Mouse (Mus musculus) forebrain, embryonic 16.5 days (tissue): ENCODE data around the gene Eps8. TPM values are rescaled to one million over a fixed set of nuclear protein-coding genes. Genes with fewer than 3 reads are reported as not detected.

Experiments used
- ATAC-seq: fragments of 200-750 bp; cut with Nextera tagmentation; 2 replicates; pipeline ENCODE4 v1.8.0; 2017; ENCODE audit warnings: mild to moderate bottlenecking, moderate library complexity
- H3K27ac ChIP-seq: fragments of 300-500 bp; sonication (generic); 2 replicates; pipeline ENCODE4 v1.5.1; 2014; ENCODE audit warnings: low read length, control low read depth
- H3K27me3 ChIP-seq: fragments of 300-500 bp; sonication (generic); replicated peaks from 2 replicates; pipeline ENCODE4 v1.6.1; 2014; ENCODE audit warnings: low read length; ENCODE audit not compliant: control insufficient read depth, insufficient read depth
- H3K36me3 ChIP-seq: fragments of 300-500 bp; sonication (generic); 2 replicates; pipeline ENCODE4 v1.6.1; 2014; ENCODE audit not compliant: control insufficient read depth, insufficient read depth
- H3K4me1 ChIP-seq: fragments of 300-500 bp; sonication (generic); replicated peaks from 2 replicates; pipeline ENCODE4 v1.6.1; 2014; ENCODE audit warnings: low read length; ENCODE audit not compliant: control insufficient read depth, insufficient read depth
- H3K4me2 ChIP-seq: fragments of 300-500 bp; sonication (generic); 2 replicates; pipeline ENCODE4 v1.6.1; 2014; ENCODE audit warnings: mild to moderate bottlenecking, low read length, control low read depth
- H3K4me3 ChIP-seq: fragments of 300-500 bp; sonication (generic); replicated peaks from 2 replicates; pipeline ENCODE4 v1.5.1; 2014; ENCODE audit warnings: mild to moderate bottlenecking, low read length, control low read depth
- H3K9ac ChIP-seq: fragments of 300-500 bp; sonication (generic); replicated peaks from 2 replicates; pipeline ENCODE4 v1.6.1; 2014; ENCODE audit warnings: low read depth, low read length, control low read depth
- H3K9me3 ChIP-seq: fragments of 300-500 bp; sonication (generic); 2 replicates; pipeline ENCODE4 v1.6.1; 2016; ENCODE audit warnings: low read length; ENCODE audit not compliant: control insufficient read depth
- WGBS: fragments of 180-500 bp; shearing (Covaris S2); extraction: QIAGEN DNeasy Blood & Tissue Kit; methylation state at CpG from one replicate; pipeline ENCODE4 v1.1.7; 2014; 5-methylcytosine and 5-hydroxymethylcytosine counted together
- polyA plus RNA-seq: library from polyadenylated mRNA; unstranded; fragments of >200 nt; fragmentation: Nextera tagmentation; extraction: Ambion mirVana; gene quantifications from 2 replicates; pipeline ENCODE4 v1.2.1, GENCODE M21; 2015

Gene Eps8
- polyA plus RNA-seq, 1 experiment from 2014 or later = 20.9 TPM

DNA sequence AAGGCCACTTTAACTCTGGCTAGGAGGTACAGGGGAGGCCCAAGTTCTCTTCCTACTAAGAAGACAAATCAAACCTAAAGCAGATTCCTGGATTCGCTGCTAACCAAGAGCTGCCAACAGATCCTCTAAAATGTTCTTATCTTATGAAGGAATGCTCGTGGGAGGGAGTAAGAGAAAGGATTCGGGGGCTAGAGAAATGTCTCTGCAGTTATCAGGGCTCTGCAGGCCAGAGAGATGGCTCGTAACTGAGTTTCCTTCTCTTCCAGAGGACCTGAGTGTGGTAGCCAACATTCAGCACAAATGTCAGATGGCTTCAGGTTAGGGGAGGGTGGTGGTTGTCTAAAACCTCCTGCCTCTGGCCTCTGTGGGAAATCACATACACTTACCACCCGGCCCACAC lies 106.1 kb downstream of the Eps8 start:
- H3K9me3 ChIP-seq = no peaks in the 10 kb centered on the region
- ATAC-seq = no peak
- H3K4me2 ChIP-seq = no peak overlapping the region
- no peaks in the 10 kb centered on the region for H3K27me3 ChIP-seq
- no peaks in the 10 kb centered on the region for H3K4me1 ChIP-seq
- H3K9ac ChIP-seq = no peak overlapping the region
- H3K36me3 ChIP-seq = no peaks in the 10 kb centered on the region
- no peak overlapping the region for H3K4me3 ChIP-seq
- no peak overlapping the region for H3K27ac ChIP-seq
- 89% methylated on average over 5 of the region's 5 CpGs for WGBS

DNA sequence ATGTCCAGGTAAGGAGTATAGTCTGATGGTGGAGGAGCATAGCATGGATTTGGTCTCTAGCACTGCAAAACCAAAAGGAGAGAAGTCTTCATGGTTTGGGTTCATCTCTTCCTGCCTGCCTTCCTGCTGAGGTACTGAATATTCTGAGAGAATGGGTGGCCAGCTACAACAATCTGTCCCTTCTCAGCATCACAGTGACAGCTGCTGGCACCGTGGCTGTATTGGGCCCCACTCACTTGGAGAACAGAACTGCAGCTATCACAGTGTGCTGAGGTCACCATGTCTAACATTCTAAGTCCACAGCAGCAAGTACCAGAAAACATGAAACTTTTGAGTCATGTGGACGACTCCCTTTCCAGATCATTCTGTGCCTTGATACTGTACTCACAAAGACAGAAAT lies 107.1 kb downstream of the Eps8 start:
- no peaks in the 10 kb centered on the region for H3K9me3 ChIP-seq

DNA sequence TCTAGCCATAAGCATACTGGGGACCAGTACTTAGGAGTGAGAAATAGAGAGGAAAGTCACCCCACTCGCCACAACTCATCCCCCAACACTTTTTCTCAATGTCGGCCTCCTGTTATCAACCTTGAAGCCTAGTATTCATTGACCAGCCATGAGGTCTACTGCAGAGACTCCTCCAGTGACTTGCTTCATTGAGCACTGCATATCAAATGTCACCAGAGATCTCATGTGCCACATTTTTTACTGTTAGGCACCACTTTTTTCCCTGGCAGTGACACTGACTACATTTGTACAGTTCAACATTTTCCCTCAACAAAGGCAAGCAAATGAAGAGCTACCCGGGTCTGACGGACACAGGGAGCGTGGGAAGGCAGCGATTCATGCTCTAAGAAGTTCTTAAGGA lies 108.6 kb downstream of the Eps8 start:
- Histone ChIP-seq H3K9me3 (no peaks in the 10 kb centered on the region), H3K27me3 (no peaks in the 10 kb centered on the region; the same call in 1 of the 2 replicates), H3K36me3 (no peaks in the 10 kb centered on the region), H3K27ac (no peak overlapping the region), H3K4me2 (no peak overlapping the region), H3K9ac (no peak overlapping the region), H3K4me3 (no peak overlapping the region), H3K4me1 (peaks cover 16% of the 10 kb centered on the region)
- 88% methylated on average over 6 of the region's 6 CpGs for WGBS
- no peak for ATAC-seq

More for the DNA sequence above, 107.1 kb downstream of the Eps8 start:
- no peak overlapping the region for H3K9ac ChIP-seq
- H3K27ac ChIP-seq = no peak overlapping the region
- WGBS = 78% methylated on average over 2 of the region's 2 CpGs
- 0 out of 2 replicates have a peak, but pooled peaks cover 7% of the 10 kb centered on the region for H3K4me1 ChIP-seq
- H3K4me2 ChIP-seq = no peak overlapping the region
- H3K27me3 ChIP-seq = no peaks in the 10 kb centered on the region
- ATAC-seq = no peak
- H3K36me3 ChIP-seq = no peaks in the 10 kb centered on the region
- no peak overlapping the region for H3K4me3 ChIP-seq

DNA sequence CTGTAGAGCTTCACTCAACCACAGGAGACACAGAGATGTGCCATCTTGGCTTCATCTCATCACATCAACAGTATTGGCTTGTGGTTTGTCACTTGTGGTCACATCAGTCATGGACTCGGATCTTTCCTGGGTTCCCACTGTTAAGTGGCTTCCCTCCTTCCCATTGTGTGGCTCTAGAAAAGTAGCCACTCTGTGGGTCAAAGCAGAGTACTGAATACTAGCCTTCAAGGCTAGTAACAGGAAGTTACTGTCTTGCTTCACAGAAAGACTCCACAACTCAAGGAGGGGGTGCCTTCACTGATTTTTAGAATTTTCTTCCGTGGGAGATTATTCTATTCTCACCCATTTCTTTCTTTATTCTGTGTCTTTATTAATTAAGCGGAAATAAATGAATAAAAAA lies 109.3 kb downstream of the Eps8 start:
- H3K9me3 ChIP-seq = no peaks in the 10 kb centered on the region
- WGBS = 53% methylated on average over 3 of the region's 3 CpGs
- no peak overlapping the region for H3K4me3 ChIP-seq
- no peak overlapping the region for H3K4me2 ChIP-seq
- H3K27ac ChIP-seq = no peak overlapping the region
- H3K36me3 ChIP-seq = no peaks in the 10 kb centered on the region
- H3K27me3 ChIP-seq = no peaks in the 10 kb centered on the region; the same call in 1 of the 2 replicates
- H3K9ac ChIP-seq = no peak overlapping the region
- ATAC-seq = no peak
- peaks cover 16% of the 10 kb centered on the region for H3K4me1 ChIP-seq

DNA sequence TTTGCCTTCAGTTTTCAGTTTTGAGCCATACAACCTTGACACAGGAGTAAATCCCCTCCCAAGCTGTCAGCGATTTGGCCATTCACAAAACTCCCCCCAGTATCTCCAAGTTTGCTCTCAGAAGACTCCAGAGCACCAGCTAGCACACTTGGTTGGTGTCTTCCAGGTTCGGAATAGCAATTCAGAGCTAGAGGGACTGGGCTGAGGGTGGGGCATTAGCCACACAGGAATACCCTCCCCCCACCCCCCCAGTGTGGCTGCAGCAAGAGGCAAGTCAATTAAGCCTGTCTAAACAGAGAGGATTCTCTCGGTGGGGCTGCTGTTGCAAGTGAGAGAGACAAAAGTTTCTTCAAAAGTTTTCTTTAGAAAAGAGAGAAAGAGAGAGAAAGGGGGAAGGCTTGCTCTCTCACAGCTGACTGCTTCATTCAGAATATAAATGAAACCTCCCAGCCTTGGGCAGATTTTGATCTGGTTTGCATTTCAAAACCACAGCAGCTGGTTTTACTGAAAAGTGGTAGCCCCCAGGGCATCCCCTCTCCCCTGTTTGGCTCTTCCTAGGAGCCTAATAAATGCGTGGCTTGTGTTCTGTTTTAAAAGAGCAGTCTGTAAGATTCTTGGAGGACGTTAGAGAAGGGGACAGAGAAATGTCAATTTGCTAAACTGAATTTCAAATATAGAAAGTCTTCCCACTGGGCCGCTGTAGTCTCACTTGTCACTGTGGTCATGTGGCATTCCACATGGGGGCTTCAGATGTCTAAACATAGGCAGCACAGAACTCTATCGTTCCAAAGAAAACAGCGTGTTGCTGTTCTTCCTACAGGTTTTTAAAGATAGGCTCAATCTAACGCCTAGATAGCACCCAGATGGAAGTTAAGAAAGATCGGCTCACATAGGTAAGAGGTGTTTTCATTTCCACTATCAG lies 112.2 kb downstream of the Eps8 start:
- H3K4me2 ChIP-seq = no peak overlapping the region
- H3K9me3 ChIP-seq = no peaks in the 10 kb centered on the region
- no peak overlapping the region for H3K4me3 ChIP-seq
- H3K9ac ChIP-seq = no peak overlapping the region
- H3K27ac ChIP-seq = no peak overlapping the region
- H3K27me3 ChIP-seq = no peaks in the 10 kb centered on the region; the same call in 1 of the 2 replicates
- 3% methylated on average over 10 of the region's 10 CpGs for WGBS
- H3K4me1 ChIP-seq = peaks cover 16% of the 10 kb centered on the region
- H3K36me3 ChIP-seq = no peaks in the 10 kb centered on the region
- peak; percentile 85 for ATAC-seq

DNA sequence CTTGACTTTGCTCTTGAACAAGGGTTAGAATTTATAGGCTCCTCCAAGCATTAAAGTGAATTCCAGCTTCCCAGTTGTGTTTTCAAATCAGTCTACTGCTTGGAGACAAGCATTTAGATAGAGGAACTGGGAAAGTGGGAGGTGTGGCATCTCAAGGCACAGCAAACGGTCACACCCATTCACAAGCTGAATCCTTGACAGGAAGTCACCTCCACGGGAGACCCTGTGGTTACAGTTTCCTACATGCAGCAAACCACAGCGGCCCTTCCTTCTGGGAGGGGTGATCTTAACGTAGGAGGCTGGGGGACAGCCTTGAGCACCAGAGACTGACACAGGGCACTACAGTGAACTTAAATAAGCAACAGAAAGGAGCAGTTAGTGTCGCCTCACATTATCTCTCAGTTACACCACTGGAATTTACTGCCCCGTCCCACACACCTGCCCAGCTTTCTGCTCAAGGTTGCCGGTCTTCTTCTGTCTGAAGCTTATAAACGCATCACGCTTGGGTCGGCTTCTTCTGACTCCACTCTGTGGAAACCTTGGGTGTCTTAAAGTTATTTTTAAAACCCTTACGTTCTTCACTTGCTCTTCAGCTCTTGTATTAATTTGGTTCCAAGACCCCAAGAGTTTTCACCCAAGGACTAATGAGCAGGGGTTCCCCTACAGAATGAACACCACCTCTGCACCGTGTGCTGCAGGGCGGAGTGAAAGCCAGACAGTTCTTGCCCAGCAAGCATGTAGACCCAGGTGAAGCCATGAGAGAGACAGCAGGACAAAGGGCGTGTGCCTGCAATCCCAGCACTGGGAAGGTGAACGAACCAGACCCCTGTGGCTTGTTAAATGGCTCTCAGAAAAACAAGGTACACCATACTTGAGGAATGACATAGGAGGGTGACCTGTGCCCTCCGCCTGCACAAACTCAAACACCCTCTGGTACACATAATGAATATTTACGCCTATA lies 113.2 kb downstream of the Eps8 start:
- H3K36me3 ChIP-seq = no peaks in the 10 kb centered on the region
- H3K4me2 ChIP-seq = no peak overlapping the region
- no peak overlapping the region for H3K9ac ChIP-seq
- H3K4me3 ChIP-seq = no peak overlapping the region
- H3K27me3 ChIP-seq = no peaks in the 10 kb centered on the region; the same call in 1 of the 2 replicates
- H3K9me3 ChIP-seq = no peaks in the 10 kb centered on the region
- H3K4me1 ChIP-seq = peaks cover 16% of the 10 kb centered on the region
- 53% methylated on average over 17 of the region's 17 CpGs for WGBS
- no peak overlapping the region for H3K27ac ChIP-seq
- no peak for ATAC-seq

DNA sequence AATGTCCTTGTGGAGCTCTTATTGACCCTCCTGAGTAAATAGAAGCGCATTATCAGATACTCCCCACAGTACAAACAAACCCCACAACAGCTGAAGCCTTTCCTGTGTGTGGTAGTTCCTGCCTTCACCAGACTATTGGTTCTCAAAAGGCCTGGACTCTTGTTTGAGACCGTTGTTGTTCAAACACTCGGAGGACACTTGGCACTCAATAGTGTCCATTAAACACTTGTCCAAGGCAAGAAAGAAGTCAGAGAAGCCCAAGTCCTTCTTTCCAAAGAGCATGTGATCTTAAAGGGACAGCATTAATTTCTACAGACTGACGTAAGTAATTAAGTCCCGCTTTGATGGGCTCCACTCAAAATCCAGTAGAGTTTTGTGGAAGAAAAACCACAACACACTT lies 113.9 kb downstream of the Eps8 start:
- 82% methylated on average over 5 of the region's 5 CpGs for WGBS
- Histone ChIP-seq H3K4me2 (no peak overlapping the region), H3K27me3 (no peaks in the 10 kb centered on the region; the same call in 1 of the 2 replicates), H3K4me1 (peaks cover 16% of the 10 kb centered on the region), H3K9ac (no peak overlapping the region), H3K27ac (no peak overlapping the region), H3K9me3 (peaks cover 3% of the 10 kb centered on the region; the same call in 1 of the 2 replicates), H3K36me3 (peaks cover 3% of the 10 kb centered on the region; the same call in 1 of the 2 replicates), H3K4me3 (no peak overlapping the region)
- ATAC-seq = no peak

DNA sequence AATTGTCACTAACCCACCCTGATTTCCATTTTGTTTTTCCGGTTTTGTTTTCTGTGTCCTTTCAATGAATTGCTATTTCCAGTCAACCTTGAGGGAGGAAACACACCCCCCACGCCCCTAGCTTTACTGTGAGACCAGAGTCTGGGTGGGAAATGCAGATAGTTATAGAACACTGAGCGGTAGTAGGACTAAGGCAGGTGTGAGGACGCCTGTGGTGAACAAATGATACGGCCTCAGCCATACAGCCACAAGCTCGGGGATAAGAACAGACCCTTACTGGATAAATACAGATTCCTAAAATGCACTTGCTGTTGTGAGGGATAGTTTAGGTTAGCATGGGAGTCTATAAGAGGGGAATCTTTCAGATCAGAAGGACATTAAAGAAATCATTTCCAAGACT lies 114.3 kb downstream of the Eps8 start:
- no peak overlapping the region for H3K4me2 ChIP-seq
- no peak for ATAC-seq
- peaks cover 5% of the 10 kb centered on the region; the same call in 1 of the 2 replicates for H3K36me3 ChIP-seq
- peaks cover 16% of the 10 kb centered on the region for H3K4me1 ChIP-seq
- peaks cover 3% of the 10 kb centered on the region; the same call in 1 of the 2 replicates for H3K9me3 ChIP-seq
- WGBS = 91% methylated on average over 6 of the region's 6 CpGs
- H3K27ac ChIP-seq = no peak overlapping the region
- H3K27me3 ChIP-seq = no peaks in the 10 kb centered on the region; the same call in 1 of the 2 replicates
- no peak overlapping the region for H3K4me3 ChIP-seq
- H3K9ac ChIP-seq = no peak overlapping the region

DNA sequence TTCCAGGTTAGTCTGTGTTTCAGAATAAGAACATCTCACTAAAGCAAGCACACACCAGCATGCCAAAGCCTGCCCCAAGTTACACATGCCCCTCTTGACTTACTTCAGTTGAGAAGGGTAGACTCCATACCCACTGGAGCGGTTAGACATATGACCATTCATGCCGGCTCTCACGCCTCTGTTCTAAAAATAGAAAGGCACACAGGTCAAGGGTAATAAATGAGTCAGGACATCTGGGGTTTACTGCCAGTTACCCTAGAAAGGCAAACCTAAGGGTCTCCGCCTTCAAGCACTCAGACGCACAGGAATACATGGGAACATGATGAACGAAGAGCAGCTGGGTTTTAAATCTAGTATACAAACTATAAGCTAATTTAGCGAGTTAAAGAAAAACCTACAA lies 115.5 kb downstream of the Eps8 start:
- no peak overlapping the region for H3K27ac ChIP-seq
- peaks cover 3% of the 10 kb centered on the region; the same call in 1 of the 2 replicates for H3K9me3 ChIP-seq
- WGBS = 89% methylated on average over 7 of the region's 7 CpGs
- H3K27me3 ChIP-seq = no peaks in the 10 kb centered on the region; the same call in 1 of the 2 replicates
- peaks cover 5% of the 10 kb centered on the region; the same call in 1 of the 2 replicates for H3K36me3 ChIP-seq
- H3K4me2 ChIP-seq = no peak overlapping the region
- no peak for ATAC-seq
- H3K4me1 ChIP-seq = peaks cover 16% of the 10 kb centered on the region
- no peak overlapping the region for H3K4me3 ChIP-seq
- no peak overlapping the region for H3K9ac ChIP-seq
